Mouse (Mus musculus) MEL (cell line): ENCODE measurements at regions not wholly inside any gene's neighbourhood (a gene's known extent, or its start where the extent isn't known, plus 50 kb on each side); places are given as distances from the start of the nearest gene placed in this dataset.

Source experiments
- DNase-seq: peaks from one replicate; pipeline ENCODE4 v3.0.0; 2011; ENCODE audit warnings: low read depth, low spot score
- H3K27ac ChIP-seq: 2 replicates; pipeline ENCODE4 v1.5.1; 2012; ENCODE audit warnings: low read depth, mild to moderate bottlenecking, control low read depth, low read length, moderate library complexity; ENCODE audit not compliant: control insufficient read depth
- H3K27me3 ChIP-seq, 2 experiments: fragments of 150-350 bp in 1 of 2; sonication (generic) in 1 of 2; 2 replicates each; pipeline ENCODE4 v1.6.1; 2012; ENCODE audit warnings: low read length in 2 of 2, mild to moderate bottlenecking in 2 of 2, improper control_type of control experiment in 1 of 2, moderate library complexity in 1 of 2; ENCODE audit not compliant: insufficient read depth in 2 of 2, control insufficient read depth in 1 of 2
- H3K36me3 ChIP-seq, 2 experiments: 2 replicates each; pipeline ENCODE4 v1.6.1; 2012 to 2014; ENCODE audit warnings: low read length in 2 of 2, improper control_type of control experiment in 1 of 2, inconsistent platforms in 1 of 2, mild to moderate bottlenecking in 1 of 2; ENCODE audit not compliant: insufficient read depth in 2 of 2, control insufficient read depth in 1 of 2
- H3K4me1 ChIP-seq, 2 experiments: fragments of 150-350 bp in 1 of 2; sonication (generic) in 1 of 2; 2 replicates each; pipeline ENCODE4 v1.6.1; 2012; ENCODE audit warnings: low read length in 2 of 2, improper control_type of control experiment in 1 of 2, mild to moderate bottlenecking in 1 of 2; ENCODE audit not compliant: insufficient read depth in 2 of 2, control insufficient read depth in 1 of 2
- H3K4me3 ChIP-seq, 2 experiments: fragments of 150-350 bp in 1 of 2; sonication (generic) in 1 of 2; 2 replicates each; pipeline ENCODE4 v1.5.1; 2012; ENCODE audit warnings: low read depth in 2 of 2, low read length in 2 of 2, mild to moderate bottlenecking in 2 of 2, moderate library complexity in 2 of 2, control low read depth in 1 of 2, improper control_type of control experiment in 1 of 2; ENCODE audit not compliant: control insufficient read depth in 1 of 2, insufficient read depth in 1 of 2
- H3K79me2 ChIP-seq: 2 replicates; pipeline ENCODE4 v1.6.1; 2012; ENCODE audit warnings: mild to moderate bottlenecking, low read length, moderate library complexity; ENCODE audit not compliant: control insufficient read depth, poor library complexity, insufficient read depth
- H3K9ac ChIP-seq: 2 replicates; pipeline ENCODE4 v1.6.1; 2012; ENCODE audit warnings: low read depth, mild to moderate bottlenecking, control low read depth, low read length, moderate library complexity; ENCODE audit not compliant: control insufficient read depth, poor library complexity, severe bottlenecking
- H3K9me3 ChIP-seq: fragments of 150-350 bp; sonication (generic); replicated peaks from 2 replicates; pipeline ENCODE4 v1.6.1; 2012; ENCODE audit warnings: mild to moderate bottlenecking, low read length, improper control_type of control experiment, moderate library complexity; ENCODE audit not compliant: insufficient read depth
- BHLHE40 ChIP-seq: IDR thresholded peaks from 2 replicates; pipeline ENCODE4 v1.6.1; 2012; ENCODE audit warnings: low read depth, mild to moderate bottlenecking, inconsistent platforms, low read length, improper control_type of control experiment, borderline replicate concordance
- CHD2 ChIP-seq: IDR thresholded peaks from 2 replicates; pipeline ENCODE4 v1.6.1; 2011; ENCODE audit warnings: low read length, improper control_type of control experiment
- CTCF ChIP-seq, 3 experiments: IDR thresholded peaks in 2 of 3; conservative IDR thresholded peaks in 1 of 3; 2 replicates each; pipeline ENCODE4 v1.5.1; 2011 to 2012; ENCODE audit warnings: low read length in 3 of 3, low read depth in 2 of 3, mild to moderate bottlenecking in 2 of 3, improper control_type of control experiment in 1 of 3, inconsistent platforms in 1 of 3, mixed read lengths in 1 of 3, moderate library complexity in 1 of 3; ENCODE audit not compliant: control insufficient read depth in 1 of 3, insufficient read depth in 1 of 3, poor library complexity in 1 of 3, severe bottlenecking in 1 of 3
- ETS1 ChIP-seq: IDR thresholded peaks from 2 replicates; pipeline ENCODE4 v1.6.1; 2012; ENCODE audit warnings: low read depth, mild to moderate bottlenecking, inconsistent platforms, low read length, improper control_type of control experiment, moderate library complexity
- GABPA ChIP-seq: IDR thresholded peaks from 2 replicates; pipeline ENCODE4 v1.6.1; 2012; ENCODE audit warnings: low read depth, mild to moderate bottlenecking, inconsistent platforms, low read length, improper control_type of control experiment, moderate library complexity
- JUND ChIP-seq: IDR thresholded peaks from 2 replicates; pipeline ENCODE4 v1.6.1; 2011; ENCODE audit warnings: low read depth, mild to moderate bottlenecking, improper control_type of control experiment, low read length
- MAZ ChIP-seq: IDR thresholded peaks from 2 replicates; pipeline ENCODE4 v1.6.1; 2012; ENCODE audit warnings: low read depth, mild to moderate bottlenecking, inconsistent platforms, low read length, improper control_type of control experiment
- MEF2A ChIP-seq: IDR thresholded peaks from 2 replicates; pipeline ENCODE4 v1.6.1; 2014; ENCODE audit warnings: low read depth, mild to moderate bottlenecking, inconsistent platforms, low read length, improper control_type of control experiment; ENCODE audit not compliant: poor library complexity, insufficient replicate concordance, severe bottlenecking; ENCODE audit errors: extremely low read depth
- MYB ChIP-seq: IDR thresholded peaks from 2 replicates; pipeline ENCODE4 v1.6.1; 2011; ENCODE audit warnings: mild to moderate bottlenecking, low read depth, low read length, improper control_type of control experiment
- MYC ChIP-seq: IDR thresholded peaks from 2 replicates; pipeline ENCODE4 v1.6.1; 2011; ENCODE audit warnings: low read depth, mild to moderate bottlenecking, low read length, improper control_type of control experiment, moderate library complexity
- RCOR1 ChIP-seq: IDR thresholded peaks from 2 replicates; pipeline ENCODE4 v1.6.1; 2012; ENCODE audit warnings: low read depth, mild to moderate bottlenecking, inconsistent platforms, low read length, improper control_type of control experiment
- SIN3A ChIP-seq: IDR thresholded peaks from 2 replicates; pipeline ENCODE4 v1.6.1; 2012; ENCODE audit warnings: low read length, improper control_type of control experiment, inconsistent platforms
- SMC3 ChIP-seq: IDR thresholded peaks from 2 replicates; pipeline ENCODE4 v1.6.1; 2011; ENCODE audit warnings: low read depth, low read length, improper control_type of control experiment
- TCF12 ChIP-seq: IDR thresholded peaks from 2 replicates; pipeline ENCODE4 v1.6.1; 2014; ENCODE audit warnings: low read depth, mild to moderate bottlenecking, inconsistent platforms, low read length, improper control_type of control experiment, moderate library complexity
- USF1 ChIP-seq: IDR thresholded peaks from 2 replicates; pipeline ENCODE4 v1.6.1; 2014; ENCODE audit warnings: low read depth, mild to moderate bottlenecking, inconsistent platforms, low read length, improper control_type of control experiment, moderate library complexity
- USF2 ChIP-seq, 2 experiments: IDR thresholded peaks; 2 replicates each; pipeline ENCODE4 v1.6.1; 2011 to 2012; ENCODE audit warnings: improper control_type of control experiment in 2 of 2, low read length in 2 of 2, borderline replicate concordance in 1 of 2, inconsistent platforms in 1 of 2, low read depth in 1 of 2, mild to moderate bottlenecking in 1 of 2; ENCODE audit not compliant: insufficient read depth in 1 of 2

GRCm38 (mm10) chr6:140112054-140112453 is 70.8 kb upstream of the Plcz1 start:
- TF ChIP-seq USF2 (IDR thresholded peaks at IDR 0.05; ENCODE audit: borderline replicate concordance in 1 of 2, insufficient read depth in 1 of 2, low read depth in 1 of 2, low read length in 2 of 2) (no peak), CHD2 (no peak)

DNA sequence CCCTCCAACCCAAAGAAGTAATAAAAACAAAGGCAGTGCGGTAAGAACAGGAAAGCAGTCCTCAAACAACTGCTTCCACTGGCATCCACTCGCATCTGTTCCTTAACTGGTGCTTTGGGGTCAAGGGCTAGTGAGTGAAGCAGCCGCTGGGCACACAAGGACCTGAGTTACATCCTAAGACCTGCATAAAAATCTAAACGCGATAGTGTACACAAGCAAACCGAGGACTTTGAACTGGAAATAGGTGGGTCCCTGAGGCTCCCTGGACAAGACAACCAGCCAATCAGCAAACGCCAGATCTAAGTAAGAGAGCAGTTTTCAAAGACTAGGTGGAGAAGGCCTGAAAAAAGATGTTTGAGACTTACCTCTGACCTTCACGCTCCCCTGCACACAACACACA is 66.8 kb upstream of the Plcz1 start:
- H3K36me3 ChIP-seq = no peaks in the 10 kb centered on the region

More at GRCm38 (mm10) chr6:140112054-140112453, 70.8 kb upstream of the Plcz1 start:
- Histone ChIP-seq H3K4me3 (no peak overlapping the region), H3K79me2 (no peaks in the 10 kb centered on the region), H3K9ac (no peak overlapping the region), H3K27ac (no peak overlapping the region), H3K27me3 (no peaks in the 10 kb centered on the region), H3K36me3 (no peaks in the 10 kb centered on the region), H3K4me1 (no peaks in the 10 kb centered on the region), H3K9me3 (no peaks in the 10 kb centered on the region)
- no peak for DNase-seq

GRCm38 (mm10) chr6:140107628-140108027 is 66.4 kb upstream of the Plcz1 start:
- no peaks in the 10 kb centered on the region for H3K9me3 ChIP-seq
- no peaks in the 10 kb centered on the region for H3K27me3 ChIP-seq
- H3K27ac ChIP-seq = no peak overlapping the region
- H3K4me1 ChIP-seq = no peaks in the 10 kb centered on the region
- TF ChIP-seq BHLHE40 (no peak), RCOR1 (no peak), MYB (no peak), USF1 (no peak), MEF2A (no peak)
- DNase-seq = no peak
- H3K36me3 ChIP-seq = no peaks in the 10 kb centered on the region
- no peak overlapping the region for H3K4me3 ChIP-seq
- no peak overlapping the region for H3K9ac ChIP-seq
- no peaks in the 10 kb centered on the region for H3K79me2 ChIP-seq

More for the DNA sequence above, 66.8 kb upstream of the Plcz1 start:
- TF ChIP-seq SMC3 (no peak), GABPA (no peak), BHLHE40 (no peak), MAZ (no peak), TCF12 (no peak), CTCF (IDR thresholded peaks at IDR 0.05 in 2 of 3, conservative IDR thresholded peaks at IDR 0.05 in 1 of 3; ENCODE audit: control insufficient read depth in 1 of 3, insufficient read depth in 1 of 3, low read depth in 2 of 3, low read length in 3 of 3, poor library complexity in 1 of 3, severe bottlenecking in 1 of 3) (no peak), SIN3A (no peak), ETS1 (no peak), JUND (no peak), USF1 (no peak), MYC (no peak)
- TF ChIP-seq, all 39 proteins: peak for 0
- no peaks in the 10 kb centered on the region for H3K9me3 ChIP-seq
- H3K27ac ChIP-seq = no peak overlapping the region
- no peak for DNase-seq
- no peaks in the 10 kb centered on the region for H3K27me3 ChIP-seq
- no peak overlapping the region for H3K4me3 ChIP-seq
- no peaks in the 10 kb centered on the region for H3K4me1 ChIP-seq
- no peaks in the 10 kb centered on the region for H3K79me2 ChIP-seq
- no peak overlapping the region for H3K9ac ChIP-seq
